Mouse (Mus musculus) left cerebral cortex, postnatal 14 days (tissue): ENCODE data around the gene Styxl1. TPM values are rescaled to one million over a fixed set of nuclear protein-coding genes. Genes with fewer than 3 reads are reported as not detected.

ENCODE experiments used
- DNase-seq, 2 experiments: peaks; one replicate each; pipeline ENCODE4 v3.0.0; 2021 to 2022; ENCODE audit warnings: low spot score in 2 of 2, mixed read lengths in 1 of 2
- intact Hi-C: fragments of 180-260 bp; cut with DNase I; formaldehyde crosslinking; loops from one replicate; pipeline ENCODE4 v1.15.1; 2025
- microRNA-seq, 2 experiments: library from miRNA; unstranded; fragments of <30 nt; microRNA quantifications; one replicate each; pipeline ENCODE4 v1.2.0; 2022
- total RNA-seq, 2 experiments: library from RNA; stranded (reverse); gene quantifications; 2 replicates each; pipeline ENCODE4 v1.2.3; 2021

Gene Styxl1
- total RNA-seq, 2 experiments from 2014 or later: not detected

- intact Hi-C loops: no loop called here
- peak; percentile 31 to 49 for DNase-seq
These were observed 67.5 kb downstream of the Styxl1 start for GRCm38 (mm10) chr5:135710599-135711214.

- DNase-seq: no peak
- intact Hi-C loops: no loop called here
These were observed 68.5 kb downstream of the Styxl1 start for GRCm38 (mm10) chr5:135709716-135710115.

GRCm38 (mm10) chr5:135707855-135708254 is 70.3 kb downstream of the Styxl1 start:
- intact Hi-C loops: no loop called here
- no peak for DNase-seq

GRCm38 (mm10) chr5:135707039-135707438 is 71.1 kb downstream of the Styxl1 start:
- DNase-seq: no peak
- intact Hi-C loops: no loop called here

GRCm38 (mm10) chr5:135705383-135705782 is 72.8 kb downstream of the Styxl1 start:
- intact Hi-C loops: no loop called here
- DNase-seq: no peak

GRCm38 (mm10) chr5:135703431-135703830 is 74.8 kb downstream of the Styxl1 start:
- intact Hi-C loops: no loop called here
- DNase-seq: no peak

GRCm38 (mm10) chr5:135702682-135703192 is 75.4 kb downstream of the Styxl1 start:
- intact Hi-C loops: no loop called here

GRCm38 (mm10) chr5:135702190-135702589 is 76.0 kb downstream of the Styxl1 start:
- intact Hi-C loops: no loop called here

More at GRCm38 (mm10) chr5:135702682-135703192, 75.4 kb downstream of the Styxl1 start:
- DNase-seq: peak; percentile 70 to 85

GRCm38 (mm10) chr5:135701601-135702000 is 76.6 kb downstream of the Styxl1 start:
- intact Hi-C loops: no loop called here
- DNase-seq: no peak

More at GRCm38 (mm10) chr5:135702190-135702589, 76.0 kb downstream of the Styxl1 start:
- DNase-seq: no peak

- no peak for DNase-seq
These were observed 80.5 kb downstream of the Styxl1 start for GRCm38 (mm10) chr5:135697711-135698111.

More at GRCm38 (mm10) chr5:135697711-135698111, 80.5 kb downstream of the Styxl1 start:
- intact Hi-C loops: no loop called here

Small RNA genes within 50 kb of the gene (microRNA-seq; reads per million reads assigned to microRNA genes)
- gene Mir7034: 1.3 to 1.7 reads per million in 2 experiments

Other genes with a start within 250 kb of the Styxl1 start
- 10 to 100 TPM; 66.9 to 72.0 TPM for gene Hip1, start 233.3 kb downstream of the Styxl1 start, total RNA-seq
- gene Ccl26, start 214.8 kb downstream of the Styxl1 start, total RNA-seq: not detected
- not detected for gene Ccl24, start 205.3 kb downstream of the Styxl1 start, total RNA-seq
- 10 to 100 TPM; 84.9 to 87.5 TPM for gene Rhbdd2, start 145.8 kb downstream of the Styxl1 start, total RNA-seq
- 10 to 100 TPM; 81.0 to 81.1 TPM for gene Por, start 108.4 kb downstream of the Styxl1 start, total RNA-seq
- gene Tmem120a, start 33.9 kb downstream of the Styxl1 start, total RNA-seq: 10 to 100 TPM; 15.9 to 17.4 TPM
- gene Mdh2, start 95 bp upstream of the Styxl1 start, total RNA-seq: 100 to 1,000 TPM; 472 to 478 TPM
- 10 to 100 TPM; 95.2 to 95.9 TPM for gene Srrm3, start 28.5 kb upstream of the Styxl1 start, total RNA-seq
- gene Hspb1, start 109.5 kb upstream of the Styxl1 start, total RNA-seq: 1 to 10 TPM; 6.9 to 9.4 TPM
- gene Ywhag, start 156.2 kb upstream of the Styxl1 start, total RNA-seq: 1,000 to 10,000 TPM; 1,469 to 1,528 TPM
- gene Ssc4d, start 196.1 kb upstream of the Styxl1 start, total RNA-seq: 1 to 10 TPM; 1.4 to 1.5 TPM
- gene Zp3, start 201.7 kb upstream of the Styxl1 start, total RNA-seq: not detected
- gene Dtx2, start 216.4 kb upstream of the Styxl1 start, total RNA-seq: 1 to 10 TPM; 8.6 to 9.1 TPM